Mouse (Mus musculus): ENCODE results near the gene Pdlim7. TPM values are rescaled to one million over a fixed set of nuclear protein-coding genes. Genes with fewer than 3 reads are reported as not detected.

Pdlim7 gene
- polyA plus RNA-seq, 1 experiment from 2014 or later, result 124 TPM

DNA sequence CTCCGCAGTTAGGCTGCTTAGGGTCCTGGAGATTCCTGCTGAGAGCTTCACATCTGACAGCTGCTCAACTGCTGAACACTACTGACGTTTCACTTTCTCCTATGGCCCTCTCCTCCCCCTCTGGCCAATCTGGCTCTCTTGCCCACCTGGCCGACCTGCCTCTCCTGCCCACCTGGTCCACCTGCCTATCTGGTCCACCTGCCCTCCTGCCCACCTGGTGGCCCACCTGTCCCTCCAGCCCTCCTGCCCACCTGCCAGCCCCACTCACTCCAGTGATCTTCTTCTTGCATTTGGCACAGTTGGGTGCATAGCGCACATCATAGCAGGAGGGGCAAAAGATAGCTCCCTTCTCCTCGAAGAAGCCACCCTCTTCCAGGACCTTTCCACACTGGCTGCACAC is 9.1 kb downstream of the Pdlim7 start:
- Histone ChIP-seq H3K9ac (replicated peaks; ENCODE audit: low read length) (no peak overlapping the region), H3K4me3 (ENCODE audit: low read depth, low read length) (no peak overlapping the region), H3K27ac (replicated peaks; ENCODE audit: low read depth, low read length) (no peak overlapping the region), H3K9me3 (replicated peaks; ENCODE audit: control insufficient read depth, low read length) (no peaks in the 10 kb centered on the region), H3K4me2 (ENCODE audit: low read depth, low read length) (no peak overlapping the region), H3K27me3 (ENCODE audit: control insufficient read depth, insufficient read depth, low read length) (no peaks in the 10 kb centered on the region), H3K4me1 (ENCODE audit: control insufficient read depth, insufficient read depth, low read length) (no peaks in the 10 kb centered on the region), H3K36me3 (replicated peaks; ENCODE audit: control insufficient read depth, insufficient read depth, low read depth, low read length) (peaks cover 2% of the 10 kb centered on the region; the same call in 1 of the 2 replicates)
- DNase-seq (ENCODE audit: low spot score) (no peak), ATAC-seq (replicated peaks; ENCODE audit: insufficient number of reproducible peaks, low FRiP score, low TSS enrichment, low read depth) (no peak)
- WGBS, result 90% methylated on average over 5 of the region's 5 CpGs

GRCm38 (mm10) chr13:55502405-55502804 is 11.1 kb downstream of the Pdlim7 start:
- ATAC-seq (replicated peaks; ENCODE audit: insufficient number of reproducible peaks, low FRiP score, low TSS enrichment, low read depth) (no peak), DNase-seq (ENCODE audit: low spot score) (no peak)
- H3K4me2 ChIP-seq (ENCODE audit: low read depth, low read length), result no peak overlapping the region
- no peak overlapping the region for H3K4me3 ChIP-seq (ENCODE audit: low read depth, low read length)
- WGBS, result 91% methylated on average over 8 of the region's 8 CpGs
- no peaks in the 10 kb centered on the region for H3K27me3 ChIP-seq (ENCODE audit: control insufficient read depth, insufficient read depth, low read length)
- no peak overlapping the region for H3K9ac ChIP-seq (replicated peaks; ENCODE audit: low read length)
- H3K9me3 ChIP-seq (replicated peaks; ENCODE audit: control insufficient read depth, low read length), result no peaks in the 10 kb centered on the region
- H3K27ac ChIP-seq (replicated peaks; ENCODE audit: low read depth, low read length), result no peak overlapping the region
- H3K36me3 ChIP-seq (replicated peaks; ENCODE audit: control insufficient read depth, insufficient read depth, low read depth, low read length), result peaks cover 2% of the 10 kb centered on the region
- no peaks in the 10 kb centered on the region for H3K4me1 ChIP-seq (ENCODE audit: control insufficient read depth, insufficient read depth, low read length)

DNA sequence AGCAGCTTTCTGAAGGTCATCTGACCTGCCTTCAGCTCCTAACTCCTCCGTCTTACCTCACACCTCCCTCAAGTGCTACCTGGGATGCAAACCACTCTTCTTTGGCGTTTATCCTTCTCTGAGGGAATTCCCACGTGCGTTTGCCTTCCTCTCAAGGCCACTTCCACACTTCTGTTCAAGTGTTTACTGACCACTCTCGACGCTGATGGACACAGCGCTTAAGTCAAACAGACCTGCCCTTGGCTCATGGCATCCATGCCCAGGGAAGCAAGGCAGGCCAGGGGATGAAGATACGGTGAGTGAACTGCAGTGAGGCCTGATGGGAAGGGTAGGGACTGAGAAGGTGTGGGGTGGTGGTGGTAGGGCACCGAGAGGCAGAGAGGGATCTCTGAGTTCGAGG is 12.9 kb downstream of the Pdlim7 start:
- WGBS, result 79% methylated on average over 10 of the region's 10 CpGs
- H3K36me3 ChIP-seq (replicated peaks; ENCODE audit: control insufficient read depth, insufficient read depth, low read depth, low read length), result no peaks in the 10 kb centered on the region; the same call in none of the 2 replicates

DNA sequence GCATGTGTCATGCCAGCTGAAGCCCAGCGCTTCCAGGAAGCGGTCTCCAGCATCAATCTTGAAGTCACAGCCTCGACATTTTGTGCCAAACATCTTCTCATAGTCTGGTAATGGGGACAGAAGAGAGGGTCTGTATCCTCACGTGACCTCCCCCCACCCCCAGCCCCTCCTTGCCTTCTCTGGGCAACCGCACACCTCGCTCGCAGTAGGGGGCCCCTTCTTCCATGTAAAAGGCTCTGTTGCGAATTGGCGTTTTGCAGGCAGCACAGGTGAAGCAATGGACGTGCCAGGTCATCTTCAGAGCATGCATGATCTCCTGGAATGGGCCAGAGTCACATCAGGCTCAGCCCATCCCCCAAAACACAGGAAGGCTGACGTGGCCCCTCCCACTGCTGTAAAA is 14.6 kb downstream of the Pdlim7 start:
- 51% methylated on average over 11 of the region's 11 CpGs for WGBS
- ATAC-seq (replicated peaks; ENCODE audit: insufficient number of reproducible peaks, low FRiP score, low TSS enrichment, low read depth) (no peak), DNase-seq (ENCODE audit: low spot score) (no peak)
- H3K4me2 ChIP-seq (ENCODE audit: low read depth, low read length), result no peak overlapping the region
- H3K27ac ChIP-seq (replicated peaks; ENCODE audit: low read depth, low read length), result no peak overlapping the region
- no peak overlapping the region for H3K9ac ChIP-seq (replicated peaks; ENCODE audit: low read length)
- H3K4me1 ChIP-seq (ENCODE audit: control insufficient read depth, insufficient read depth, low read length), result peaks cover 6% of the 10 kb centered on the region
- no peak overlapping the region for H3K4me3 ChIP-seq (ENCODE audit: low read depth, low read length)
- no peaks in the 10 kb centered on the region for H3K27me3 ChIP-seq (ENCODE audit: control insufficient read depth, insufficient read depth, low read length)
- no peaks in the 10 kb centered on the region; the same call in none of the 2 replicates for H3K36me3 ChIP-seq (replicated peaks; ENCODE audit: control insufficient read depth, insufficient read depth, low read depth, low read length)
- no peaks in the 10 kb centered on the region for H3K9me3 ChIP-seq (replicated peaks; ENCODE audit: control insufficient read depth, low read length)

More for the DNA sequence above, 12.9 kb downstream of the Pdlim7 start:
- Histone ChIP-seq H3K4me1 (ENCODE audit: control insufficient read depth, insufficient read depth, low read length) (peaks cover 6% of the 10 kb centered on the region; the same call in 1 of the 2 replicates), H3K9ac (replicated peaks; ENCODE audit: low read length) (no peak overlapping the region), H3K4me2 (ENCODE audit: low read depth, low read length) (no peak overlapping the region), H3K4me3 (ENCODE audit: low read depth, low read length) (no peak overlapping the region), H3K27me3 (ENCODE audit: control insufficient read depth, insufficient read depth, low read length) (no peaks in the 10 kb centered on the region), H3K27ac (replicated peaks; ENCODE audit: low read depth, low read length) (no peak overlapping the region), H3K9me3 (replicated peaks; ENCODE audit: control insufficient read depth, low read length) (no peaks in the 10 kb centered on the region)
- ATAC-seq (replicated peaks; ENCODE audit: insufficient number of reproducible peaks, low FRiP score, low TSS enrichment, low read depth), result no peak
- DNase-seq (ENCODE audit: low spot score), result no peak

- H3K4me1 ChIP-seq (ENCODE audit: control insufficient read depth, insufficient read depth, low read length), result peaks cover 6% of the 10 kb centered on the region
- no peak overlapping the region for H3K4me3 ChIP-seq (ENCODE audit: low read depth, low read length)
- 90% methylated on average over 6 of the region's 6 CpGs for WGBS
- H3K9ac ChIP-seq (replicated peaks; ENCODE audit: low read length), result no peak overlapping the region
- H3K36me3 ChIP-seq (replicated peaks; ENCODE audit: control insufficient read depth, insufficient read depth, low read depth, low read length), result no peaks in the 10 kb centered on the region; the same call in none of the 2 replicates
- no peaks in the 10 kb centered on the region for H3K9me3 ChIP-seq (replicated peaks; ENCODE audit: control insufficient read depth, low read length)
- DNase-seq (ENCODE audit: low spot score), result no peak
- H3K27ac ChIP-seq (replicated peaks; ENCODE audit: low read depth, low read length), result no peak overlapping the region
- ATAC-seq (replicated peaks; ENCODE audit: insufficient number of reproducible peaks, low FRiP score, low TSS enrichment, low read depth), result no peak
- no peak overlapping the region for H3K4me2 ChIP-seq (ENCODE audit: low read depth, low read length)
- H3K27me3 ChIP-seq (ENCODE audit: control insufficient read depth, insufficient read depth, low read length), result no peaks in the 10 kb centered on the region
Measured at GRCm38 (mm10) chr13:55496661-55497060, 16.8 kb downstream of the Pdlim7 start.

DNA sequence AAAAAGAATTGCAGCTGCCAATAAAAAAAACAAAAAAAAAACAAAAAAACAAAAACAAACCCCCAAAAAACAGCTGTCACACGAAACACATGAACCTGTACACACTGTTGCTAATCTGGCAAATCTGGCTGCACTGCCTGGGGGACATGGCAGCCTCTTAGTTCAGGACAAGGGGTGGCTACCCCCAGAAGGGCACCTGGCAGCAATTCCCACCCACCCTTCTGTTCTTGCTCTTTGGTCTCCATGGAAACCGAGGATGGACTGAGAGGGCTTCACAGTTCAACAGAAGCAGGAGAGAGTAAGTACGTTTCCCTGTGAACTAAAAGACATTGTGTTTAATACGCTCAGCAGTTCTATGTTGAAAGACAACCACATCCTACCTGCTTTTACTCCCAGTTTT is 17.8 kb downstream of the Pdlim7 start:
- no peaks in the 10 kb centered on the region for H3K27me3 ChIP-seq (ENCODE audit: control insufficient read depth, insufficient read depth, low read length)
- no peak overlapping the region for H3K4me2 ChIP-seq (ENCODE audit: low read depth, low read length)
- ATAC-seq (replicated peaks; ENCODE audit: insufficient number of reproducible peaks, low FRiP score, low TSS enrichment, low read depth) (no peak), DNase-seq (ENCODE audit: low spot score) (peak; percentile 48)
- no peaks in the 10 kb centered on the region; the same call in none of the 2 replicates for H3K36me3 ChIP-seq (replicated peaks; ENCODE audit: control insufficient read depth, insufficient read depth, low read depth, low read length)
- no peak overlapping the region for H3K4me3 ChIP-seq (ENCODE audit: low read depth, low read length)
- no peaks in the 10 kb centered on the region for H3K9me3 ChIP-seq (replicated peaks; ENCODE audit: control insufficient read depth, low read length)
- peaks cover 6% of the 10 kb centered on the region for H3K4me1 ChIP-seq (ENCODE audit: control insufficient read depth, insufficient read depth, low read length)
- no peak overlapping the region for H3K9ac ChIP-seq (replicated peaks; ENCODE audit: low read length)
- no peak overlapping the region for H3K27ac ChIP-seq (replicated peaks; ENCODE audit: low read depth, low read length)
- 37% methylated on average over 4 of the region's 4 CpGs for WGBS

- Histone ChIP-seq H3K36me3 (replicated peaks; ENCODE audit: control insufficient read depth, insufficient read depth, low read depth, low read length) (no peaks in the 10 kb centered on the region; the same call in none of the 2 replicates), H3K9me3 (replicated peaks; ENCODE audit: control insufficient read depth, low read length) (no peaks in the 10 kb centered on the region), H3K9ac (replicated peaks; ENCODE audit: low read length) (no peak overlapping the region), H3K27ac (replicated peaks; ENCODE audit: low read depth, low read length) (no peak overlapping the region), H3K4me3 (ENCODE audit: low read depth, low read length) (no peak overlapping the region), H3K27me3 (ENCODE audit: control insufficient read depth, insufficient read depth, low read length) (no peaks in the 10 kb centered on the region), H3K4me1 (ENCODE audit: control insufficient read depth, insufficient read depth, low read length) (peaks cover 6% of the 10 kb centered on the region), H3K4me2 (ENCODE audit: low read depth, low read length) (no peak overlapping the region)
- no peak for DNase-seq (ENCODE audit: low spot score)
- no peak for ATAC-seq (replicated peaks; ENCODE audit: insufficient number of reproducible peaks, low FRiP score, low TSS enrichment, low read depth)
- 24% methylated on average over 18 of the region's 18 CpGs for WGBS
Measured at GRCm38 (mm10) chr13:55494883-55495621, 18.4 kb downstream of the Pdlim7 start.

DNA sequence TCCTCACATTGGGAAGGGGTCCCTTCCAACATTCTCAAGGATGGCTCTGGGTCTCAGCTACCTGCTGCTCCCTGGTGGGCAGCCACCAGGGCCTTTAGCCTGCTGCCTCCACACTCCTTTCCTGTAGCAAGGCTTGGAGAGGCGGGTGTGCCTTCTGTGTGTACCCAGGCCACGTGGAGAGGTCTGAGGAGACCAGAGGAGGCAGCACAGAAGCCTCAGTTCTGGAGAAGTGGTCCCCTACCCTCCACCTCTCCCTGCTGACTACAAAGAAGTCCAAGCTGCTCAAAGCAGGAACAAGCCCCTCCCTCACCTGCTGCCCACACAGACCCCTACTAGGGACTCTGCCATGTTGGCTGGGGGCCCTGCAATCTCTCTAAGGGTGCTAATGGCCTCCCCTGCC is 19.2 kb downstream of the Pdlim7 start:
- H3K27ac ChIP-seq (replicated peaks; ENCODE audit: low read depth, low read length), result no peak overlapping the region
- no peak overlapping the region for H3K4me2 ChIP-seq (ENCODE audit: low read depth, low read length)
- ATAC-seq (replicated peaks; ENCODE audit: insufficient number of reproducible peaks, low FRiP score, low TSS enrichment, low read depth) (no peak), DNase-seq (ENCODE audit: low spot score) (no peak)
- no peaks in the 10 kb centered on the region; the same call in none of the 2 replicates for H3K36me3 ChIP-seq (replicated peaks; ENCODE audit: control insufficient read depth, insufficient read depth, low read depth, low read length)
- WGBS, result 20% methylated on average over 2 of the region's 2 CpGs
- H3K4me1 ChIP-seq (ENCODE audit: control insufficient read depth, insufficient read depth, low read length), result peaks cover 6% of the 10 kb centered on the region
- H3K4me3 ChIP-seq (ENCODE audit: low read depth, low read length), result no peak overlapping the region
- H3K9me3 ChIP-seq (replicated peaks; ENCODE audit: control insufficient read depth, low read length), result no peaks in the 10 kb centered on the region
- H3K9ac ChIP-seq (replicated peaks; ENCODE audit: low read length), result no peak overlapping the region
- H3K27me3 ChIP-seq (ENCODE audit: control insufficient read depth, insufficient read depth, low read length), result no peaks in the 10 kb centered on the region

Measured in embryonic facial prominence, embryonic 11.5 days (tissue).